Mouse (Mus musculus): ENCODE data around the gene Lrrc52. TPM values are rescaled to one million over a fixed set of nuclear protein-coding genes. Genes with fewer than 3 reads are reported as not detected.

Lrrc52 gene
- total and polyA plus RNA-seq, 2 experiments from 2014 or later: 0.37 TPM; not detected in 1

DNA sequence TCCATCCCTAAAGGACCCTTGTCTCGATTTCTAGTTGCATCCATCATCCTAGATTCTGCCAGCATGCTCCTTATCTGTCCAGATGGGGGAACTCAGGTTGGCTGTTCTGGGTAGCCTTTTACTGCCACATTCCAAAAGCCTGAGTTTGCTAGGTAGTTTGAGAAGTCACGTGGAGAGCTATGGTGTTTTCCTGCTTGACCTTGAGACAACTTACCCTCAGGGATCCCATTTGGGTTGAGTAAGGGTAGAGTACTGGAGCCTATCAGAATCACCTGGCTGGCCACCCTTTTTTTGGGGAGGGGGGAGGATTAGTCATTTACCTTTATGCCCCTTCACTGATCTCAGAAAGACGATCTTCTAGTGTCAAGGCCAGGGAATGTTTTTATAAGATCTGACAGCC lies 9.3 kb downstream of the Lrrc52 start:
- H3K4me2 ChIP-seq (ENCODE audit: low read depth, low read length): no peak overlapping the region
- TF ChIP-seq CTCF (IDR thresholded peaks at IDR 0.05; ENCODE audit: low read depth): no peak
- WGBS: 75% methylated on average over 3 of the region's 3 CpGs
- no peak for ATAC-seq
- no peaks in the 10 kb centered on the region for H3K4me1 ChIP-seq (ENCODE audit: insufficient read depth, low read length)
- H3K27me3 ChIP-seq (ENCODE audit: insufficient read depth, low read length): no peaks in the 10 kb centered on the region
- H3K4me3 ChIP-seq (ENCODE audit: low read length): no peak overlapping the region
- no peak overlapping the region for H3K9ac ChIP-seq (replicated peaks; ENCODE audit: low read length)
- H3K27ac ChIP-seq: no peak overlapping the region
- no peaks in the 10 kb centered on the region for H3K9me3 ChIP-seq (ENCODE audit: low read length)
- no peak for DNase-seq (ENCODE audit: low spot score)
- no peaks in the 10 kb centered on the region for H3K36me3 ChIP-seq (ENCODE audit: insufficient read depth, low read length)

DNA sequence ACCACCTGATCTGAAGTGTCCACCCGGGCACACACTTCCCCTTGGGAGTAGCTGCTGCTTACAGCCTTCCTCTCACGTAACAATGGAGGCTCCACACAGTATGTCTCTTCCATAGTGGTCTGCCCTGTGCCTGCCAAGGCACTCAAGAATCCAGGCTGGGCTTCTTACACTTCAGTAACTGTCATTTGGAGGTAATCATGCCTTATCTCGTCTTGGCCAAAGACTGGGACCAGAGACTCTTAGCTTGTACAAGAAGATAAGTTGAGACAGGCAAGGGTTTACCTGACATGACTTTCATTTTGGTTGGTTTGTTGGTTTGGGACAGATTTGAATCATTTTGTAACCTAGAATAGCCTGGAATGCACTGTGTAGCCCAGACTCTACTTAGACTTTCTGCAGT lies 13.5 kb downstream of the Lrrc52 start:
- Histone ChIP-seq H3K9me3 (ENCODE audit: low read length) (no peaks in the 10 kb centered on the region), H3K27ac (no peak overlapping the region), H3K36me3 (ENCODE audit: insufficient read depth, low read length) (no peaks in the 10 kb centered on the region), H3K4me3 (ENCODE audit: low read length) (no peak overlapping the region), H3K4me2 (ENCODE audit: low read depth, low read length) (no peak overlapping the region), H3K9ac (replicated peaks; ENCODE audit: low read length) (no peak overlapping the region), H3K4me1 (ENCODE audit: insufficient read depth, low read length) (no peaks in the 10 kb centered on the region), H3K27me3 (ENCODE audit: insufficient read depth, low read length) (no peaks in the 10 kb centered on the region)
- ATAC-seq (no peak), DNase-seq (ENCODE audit: low spot score) (no peak)
- no peak for TF ChIP-seq CTCF (IDR thresholded peaks at IDR 0.05; ENCODE audit: low read depth)
- 75% methylated on average over 3 of the region's 3 CpGs for WGBS

DNA sequence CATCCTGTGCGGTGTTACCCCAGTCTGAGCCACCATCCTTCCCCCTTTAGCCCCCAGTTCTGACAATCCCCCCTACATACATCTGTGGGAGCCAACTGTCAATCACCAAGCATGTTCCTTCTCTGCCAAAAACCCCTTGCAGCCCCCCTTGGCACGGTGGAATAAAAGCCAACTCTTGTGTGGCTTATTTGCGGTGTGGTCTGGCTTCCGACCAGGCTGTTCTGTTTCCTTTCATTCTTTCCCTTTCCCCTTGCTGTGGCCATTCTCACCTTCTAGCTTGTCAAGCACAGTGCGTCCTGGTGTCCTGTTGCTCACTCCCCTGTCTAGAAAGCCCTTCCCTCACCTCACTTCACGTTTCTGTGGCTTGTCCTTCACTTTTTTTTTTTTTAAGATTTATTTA lies 14.1 kb downstream of the Lrrc52 start:
- DNase-seq (ENCODE audit: low spot score) (no peak), ATAC-seq (no peak)
- TF ChIP-seq CTCF (IDR thresholded peaks at IDR 0.05; ENCODE audit: low read depth): no peak
- Histone ChIP-seq H3K27ac (no peak overlapping the region), H3K4me3 (ENCODE audit: low read length) (no peak overlapping the region), H3K36me3 (ENCODE audit: insufficient read depth, low read length) (no peaks in the 10 kb centered on the region), H3K9ac (replicated peaks; ENCODE audit: low read length) (no peak overlapping the region), H3K9me3 (ENCODE audit: low read length) (no peaks in the 10 kb centered on the region), H3K27me3 (ENCODE audit: insufficient read depth, low read length) (no peaks in the 10 kb centered on the region), H3K4me1 (ENCODE audit: insufficient read depth, low read length) (no peaks in the 10 kb centered on the region), H3K4me2 (ENCODE audit: low read depth, low read length) (no peak overlapping the region)
- WGBS: 38% methylated on average over 6 of the region's 6 CpGs

DNA sequence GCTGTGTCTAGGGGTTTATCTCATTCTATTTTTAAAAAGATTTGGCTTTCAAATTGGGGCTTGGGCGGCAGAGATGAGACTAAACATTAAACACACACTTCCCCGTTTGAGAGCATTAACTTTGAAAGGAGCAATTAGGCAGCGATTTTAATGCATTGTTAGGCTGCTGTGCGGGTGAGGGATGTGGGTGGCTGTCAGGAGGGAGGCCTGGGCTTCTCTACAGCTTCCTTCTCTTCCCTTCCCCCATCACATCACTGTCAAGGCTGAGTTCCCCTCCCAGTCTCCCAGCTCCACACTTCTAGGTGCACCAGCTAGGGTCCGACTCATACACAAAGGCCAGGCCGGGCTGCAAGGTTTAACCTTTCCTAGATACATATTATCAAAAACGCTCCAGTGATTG lies 18.0 kb downstream of the Lrrc52 start:
- ATAC-seq (no peak), DNase-seq (ENCODE audit: low spot score) (peak; percentile 5)
- 35% methylated on average over 7 of the region's 7 CpGs for WGBS
- TF ChIP-seq CTCF (IDR thresholded peaks at IDR 0.05; ENCODE audit: low read depth): no peak
- no peaks in the 10 kb centered on the region for H3K27me3 ChIP-seq (ENCODE audit: insufficient read depth, low read length)
- no peak overlapping the region for H3K27ac ChIP-seq
- H3K4me3 ChIP-seq (ENCODE audit: low read length): no peak overlapping the region
- no peak overlapping the region for H3K9ac ChIP-seq (replicated peaks; ENCODE audit: low read length)
- H3K36me3 ChIP-seq (ENCODE audit: insufficient read depth, low read length): no peaks in the 10 kb centered on the region
- H3K4me1 ChIP-seq (ENCODE audit: insufficient read depth, low read length): no peaks in the 10 kb centered on the region
- no peaks in the 10 kb centered on the region for H3K9me3 ChIP-seq (ENCODE audit: low read length)
- H3K4me2 ChIP-seq (ENCODE audit: low read depth, low read length): no peak overlapping the region

DNA sequence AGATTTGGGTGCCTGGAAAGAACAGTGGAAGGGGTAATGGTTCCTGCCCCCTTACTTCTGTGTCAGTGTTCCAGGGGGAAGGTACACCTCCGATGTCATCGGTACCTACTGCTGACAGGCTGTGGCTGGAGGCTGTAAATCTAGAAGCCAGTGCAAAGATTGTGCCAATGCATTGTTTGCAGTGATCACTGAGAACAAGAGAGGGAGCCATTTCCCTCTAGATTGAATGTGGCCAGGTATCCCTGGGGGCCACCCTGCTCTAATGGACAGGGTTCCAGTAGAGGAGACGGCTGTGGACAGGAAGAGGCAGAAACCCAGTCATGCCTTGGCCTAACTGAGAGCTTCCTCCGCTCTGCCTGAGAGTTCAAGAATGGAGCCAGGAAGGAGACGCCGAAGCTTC lies 18.5 kb downstream of the Lrrc52 start:
- no peak for ATAC-seq
- H3K4me3 ChIP-seq (ENCODE audit: low read length): no peak overlapping the region
- H3K9me3 ChIP-seq (ENCODE audit: low read length): no peaks in the 10 kb centered on the region
- no peaks in the 10 kb centered on the region for H3K36me3 ChIP-seq (ENCODE audit: insufficient read depth, low read length)
- H3K27ac ChIP-seq: no peak overlapping the region
- H3K4me2 ChIP-seq (ENCODE audit: low read depth, low read length): no peak overlapping the region
- no peak overlapping the region for H3K9ac ChIP-seq (replicated peaks; ENCODE audit: low read length)
- H3K4me1 ChIP-seq (ENCODE audit: insufficient read depth, low read length): no peaks in the 10 kb centered on the region
- WGBS: 57% methylated on average over 6 of the region's 6 CpGs
- peak; percentile 49 for TF ChIP-seq CTCF (IDR thresholded peaks at IDR 0.05; ENCODE audit: low read depth)
- peak; percentile 46 for DNase-seq (ENCODE audit: low spot score)
- H3K27me3 ChIP-seq (ENCODE audit: insufficient read depth, low read length): no peaks in the 10 kb centered on the region

DNA sequence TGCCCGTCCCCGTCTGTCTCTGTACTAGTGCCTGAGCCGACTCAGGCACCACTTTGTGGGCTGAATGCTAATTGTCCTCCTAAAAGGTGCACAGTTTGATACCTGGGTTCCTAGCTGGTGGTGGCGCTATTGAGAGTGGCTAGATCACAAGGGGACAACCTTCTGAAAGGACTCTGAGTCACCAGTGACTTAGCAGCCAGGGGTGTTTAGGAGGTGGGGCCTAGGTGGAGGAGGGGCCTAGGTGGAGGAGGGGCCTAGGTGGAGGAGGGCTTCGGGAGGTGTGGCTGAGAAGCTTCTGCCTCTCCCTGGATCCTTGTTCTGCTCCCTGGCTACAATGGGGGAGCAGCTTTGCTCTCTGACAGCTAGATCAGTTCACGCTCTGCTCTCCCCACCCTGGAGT lies 20.1 kb downstream of the Lrrc52 start:
- ATAC-seq: no peak
- H3K4me3 ChIP-seq (ENCODE audit: low read length): no peak overlapping the region
- H3K4me1 ChIP-seq (ENCODE audit: insufficient read depth, low read length): no peaks in the 10 kb centered on the region
- no peaks in the 10 kb centered on the region for H3K9me3 ChIP-seq (ENCODE audit: low read length)
- no peak overlapping the region for H3K9ac ChIP-seq (replicated peaks; ENCODE audit: low read length)
- H3K36me3 ChIP-seq (ENCODE audit: insufficient read depth, low read length): no peaks in the 10 kb centered on the region
- no peak for DNase-seq (ENCODE audit: low spot score)
- no peak overlapping the region for H3K27ac ChIP-seq
- H3K4me2 ChIP-seq (ENCODE audit: low read depth, low read length): no peak overlapping the region
- no peak for TF ChIP-seq CTCF (IDR thresholded peaks at IDR 0.05; ENCODE audit: low read depth)
- 80% methylated on average over 6 of the region's 6 CpGs for WGBS
- no peaks in the 10 kb centered on the region for H3K27me3 ChIP-seq (ENCODE audit: insufficient read depth, low read length)

DNA sequence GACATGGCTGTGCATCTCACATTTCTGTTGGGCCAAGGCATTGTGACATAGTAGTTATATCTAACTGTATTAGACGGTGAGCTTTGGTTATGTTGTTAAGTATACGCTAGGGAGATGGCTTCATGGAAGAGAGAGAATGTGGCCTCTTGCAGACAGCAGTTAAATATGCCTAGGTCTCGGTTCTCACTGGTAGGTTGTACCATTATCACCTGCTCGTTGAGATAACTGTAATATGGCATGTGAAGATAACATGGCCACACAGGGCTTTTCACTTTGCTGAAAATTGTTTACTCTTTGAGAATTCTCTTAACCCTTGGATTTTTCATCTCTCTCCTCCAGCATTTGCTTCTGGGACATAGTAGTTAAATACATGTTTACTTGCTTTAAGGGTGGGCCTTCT lies 21.4 kb downstream of the Lrrc52 start:
- H3K4me1 ChIP-seq (ENCODE audit: insufficient read depth, low read length): no peaks in the 10 kb centered on the region
- H3K9ac ChIP-seq (replicated peaks; ENCODE audit: low read length): no peak overlapping the region
- H3K36me3 ChIP-seq (ENCODE audit: insufficient read depth, low read length): no peaks in the 10 kb centered on the region
- no peak overlapping the region for H3K27ac ChIP-seq
- no peaks in the 10 kb centered on the region for H3K9me3 ChIP-seq (ENCODE audit: low read length)
- 97% methylated on average over 4 of the region's 4 CpGs for WGBS
- no peak for ATAC-seq
- no peak overlapping the region for H3K4me3 ChIP-seq (ENCODE audit: low read length)
- TF ChIP-seq CTCF (IDR thresholded peaks at IDR 0.05; ENCODE audit: low read depth): no peak
- H3K27me3 ChIP-seq (ENCODE audit: insufficient read depth, low read length): no peaks in the 10 kb centered on the region
- DNase-seq (ENCODE audit: low spot score): no peak
- H3K4me2 ChIP-seq (ENCODE audit: low read depth, low read length): no peak overlapping the region

Data from hindbrain, postnatal 0 days (tissue).